Mouse (Mus musculus): ENCODE data around the gene Olfr435.
"Not testable (repeated sequence)": the region's sequence is repeated elsewhere in the genome, so short reads cannot be mapped to it uniquely, and the experiment has no call there.

Olfr435 gene

GRCm38 (mm10) chr6:43196781-43197180, at the start of gene Olfr435:
Gene Olfr435, plus strand, starts transcription at chr6:43197146.
- DNase-seq (ENCODE audit: extremely low spot score, low spot score): no peak

- DNase-seq (ENCODE audit: extremely low spot score, low spot score): no peak
Observed at GRCm38 (mm10) chr6:43159502-43159901, 37.4 kb upstream of the Olfr435 start.

- DNase-seq (ENCODE audit: extremely low spot score, low spot score): no peak
Observed at GRCm38 (mm10) chr6:43162982-43163381, 34.0 kb upstream of the Olfr435 start, which contains the start of gene Olfr437. Gene Olfr437, plus strand, starts transcription at chr6:43163282.

GRCm38 (mm10) chr6:43167246-43167645, 29.7 kb upstream of the Olfr435 start:
- no peak for DNase-seq (ENCODE audit: extremely low spot score, low spot score)

- no peak for DNase-seq (ENCODE audit: extremely low spot score, low spot score)
Observed at GRCm38 (mm10) chr6:43171840-43172239, 25.1 kb upstream of the Olfr435 start, which contains the start of gene Olfr13. Gene Olfr13, plus strand, starts transcription at chr6:43172140.

- no peak for DNase-seq (ENCODE audit: extremely low spot score, low spot score)
Observed at GRCm38 (mm10) chr6:43178129-43178528, 18.8 kb upstream of the Olfr435 start.

GRCm38 (mm10) chr6:43178584-43179501, 18.1 kb upstream of the Olfr435 start:
- no peak for DNase-seq (ENCODE audit: extremely low spot score, low spot score)

GRCm38 (mm10) chr6:43190986-43191385, 6.0 kb upstream of the Olfr435 start:
- DNase-seq (ENCODE audit: extremely low spot score, low spot score): no peak

- no peak for DNase-seq (ENCODE audit: extremely low spot score, low spot score)
Observed at GRCm38 (mm10) chr6:43198094-43198493, 1.1 kb downstream of the Olfr435 start.

- no peak for DNase-seq (ENCODE audit: extremely low spot score, low spot score)
Observed at GRCm38 (mm10) chr6:43202786-43203185, 5.8 kb downstream of the Olfr435 start.

- no peak for DNase-seq (ENCODE audit: extremely low spot score, low spot score)
Observed at GRCm38 (mm10) chr6:43205355-43205754, 8.4 kb downstream of the Olfr435 start.

- DNase-seq (ENCODE audit: extremely low spot score, low spot score): not testable (repeated sequence)
Observed at GRCm38 (mm10) chr6:43212873-43213272, 15.9 kb downstream of the Olfr435 start, which contains the start of gene Olfr434. Gene Olfr434, plus strand, starts transcription at chr6:43213021.

GRCm38 (mm10) chr6:43231255-43231654, 34.3 kb downstream of the Olfr435 start, which contains the start of gene Olfr47:
Gene Olfr47, plus strand, starts transcription at chr6:43231529.
- DNase-seq (ENCODE audit: extremely low spot score, low spot score): not testable (repeated sequence)

GRCm38 (mm10) chr6:43242061-43242460, 45.1 kb downstream of the Olfr435 start:
- DNase-seq (ENCODE audit: extremely low spot score, low spot score): no peak

GRCm38 (mm10) chr6:43247396-43247795, 50.5 kb downstream of the Olfr435 start:
- DNase-seq (ENCODE audit: extremely low spot score, low spot score): no peak

GRCm38 (mm10) chr6:43252994-43253393, 56.0 kb downstream of the Olfr435 start:
- DNase-seq (ENCODE audit: extremely low spot score, low spot score): no peak

Measured in neural tube, embryonic 10.5 days (tissue).